In the genomic region with DNA sequence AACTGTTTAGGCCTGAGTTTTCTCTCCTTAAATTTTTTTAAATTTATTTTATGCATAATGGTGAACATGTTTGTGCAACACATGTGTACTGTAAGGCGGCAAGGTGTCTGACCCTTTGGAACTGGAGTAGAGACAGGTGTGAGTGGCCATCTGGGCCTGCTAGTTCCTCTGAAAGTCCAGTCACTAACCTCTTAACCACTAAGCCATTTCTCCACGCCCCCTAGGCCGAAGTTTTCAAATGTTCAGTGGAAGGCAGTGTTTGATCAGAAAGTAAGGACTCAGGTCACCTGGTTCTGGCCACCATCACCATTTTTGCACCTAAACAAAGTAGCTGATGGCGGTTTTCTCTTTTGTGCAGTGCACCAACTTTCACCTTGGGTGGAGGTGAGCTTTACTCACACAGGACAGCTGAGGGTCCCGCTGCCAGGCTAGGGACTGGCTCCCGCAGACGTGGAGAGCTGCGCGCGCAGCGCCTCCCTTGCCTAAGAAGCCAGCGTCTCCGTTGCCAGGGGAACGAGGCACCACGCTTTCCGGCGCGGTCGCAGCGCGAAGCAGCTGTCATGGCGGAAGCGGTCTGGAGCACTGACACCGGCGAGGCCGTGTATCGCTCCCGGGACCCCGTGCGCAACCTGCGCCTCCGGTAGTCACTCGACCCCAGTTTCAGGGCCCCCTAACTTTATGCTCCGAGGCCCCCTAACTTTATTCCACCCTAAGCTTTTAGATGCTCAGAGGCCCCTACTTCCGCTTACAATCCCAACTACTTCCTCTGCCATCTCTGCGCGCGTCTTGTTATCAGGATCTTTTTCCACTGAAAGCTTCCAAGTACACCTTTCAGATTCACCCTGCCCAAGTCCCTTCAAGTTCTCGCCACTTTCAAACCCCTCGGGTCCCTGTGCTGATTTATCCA, we compare ENCODE assay signal across 8 mouse cellular contexts. TPM values are rescaled to one million over a fixed set of nuclear protein-coding genes. Genes with fewer than 3 reads are reported as not detected.
A peak's percentile ranks its signal among the peaks of the same experiment; 100 is the strongest.
DNase-seq lines count a peak whose midpoint lies in the region; ATAC-seq and TF ChIP-seq lines count a peak whose summit lies in the region.

A gene (plus strand): TSS at position 526 of the 907 bp plus-strand sequence.

- H3K4me2 ChIP-seq in forebrain, embryonic 15.5 days (replicated peaks), result peak within 1 kb of the TSS; percentile 84

- H3K4me3 ChIP-seq in forebrain, embryonic 15.5 days, result peak within 1 kb of the TSS; percentile 59
- peak within 1 kb of the TSS; percentile 58 for H3K4me3 ChIP-seq in lung, adult 2 months (replicated peaks; ENCODE audit: extremely low read depth, low read depth, low read length)

- peak; percentile 83; the same call in 1 of the 2 replicates for TF ChIP-seq POLR2A in lung, adult 2 months (IDR thresholded peaks at IDR 0.05; ENCODE audit: borderline replicate concordance, extremely low read depth, low read depth, low read length)

- peak within 1 kb of the TSS; percentile 61 for H3K9ac ChIP-seq in forebrain, embryonic 15.5 days (replicated peaks)

- WGBS in forebrain, embryonic 15.5 days, result 4% methylated on average over 40 of the region's 40 CpGs
- WGBS in lung, adult 2 months, result 3% methylated on average over 40 of the region's 40 CpGs

- no peak for TF ChIP-seq CTCF in lung, adult 2 months (IDR thresholded peaks at IDR 0.05; ENCODE audit: insufficient read depth, low read length)

- H3K9me3 ChIP-seq in forebrain, embryonic 15.5 days, result no peaks in the 10 kb centered on the region

- no peaks in the 10 kb centered on the region for H3K27me3 ChIP-seq in forebrain, embryonic 15.5 days

- peaks cover 11% of the 10 kb centered on the region for H3K4me1 ChIP-seq in forebrain, embryonic 15.5 days
- H3K4me1 ChIP-seq in lung, adult 2 months (ENCODE audit: control insufficient read depth, insufficient read depth, low read length), result peaks cover 2% of the 10 kb centered on the region; the same call in 1 of the 2 replicates

- H3K36me3 ChIP-seq in forebrain, embryonic 15.5 days, result no peaks in the 10 kb centered on the region

- peak within 1 kb of the TSS; percentile 83 for H3K27ac ChIP-seq in forebrain, embryonic 15.5 days (replicated peaks)

- intact Hi-C loops in heart, postnatal 25 days (cut with DNase I), result no loop called here

- ATAC-seq in forebrain, embryonic 15.5 days (replicated peaks), result peak; percentile 98
- peak; percentile 84 for ATAC-seq in neutrophil, adult 5-6 weeks (ENCODE audit: extremely low read depth, insufficient number of reproducible peaks, low FRiP score, poor library complexity, severe bottlenecking)

- DNase-seq in ES-CJ7 (ENCODE audit: low read depth, low spot score), result peak; percentile 94
- DNase-seq in cerebellum, adult 11 months, result peak; percentile 81
- DNase-seq in heart, postnatal 25 days (ENCODE audit: low spot score), result peak; percentile 72
- DNase-seq in layer of hippocampus, adult 18-20 months (ENCODE audit: low spot score in 2 of 2), result peak; percentile 86 to 95
- peak; percentile 85 for DNase-seq in lung, adult 2 months
- peak; percentile 82 to 86 for DNase-seq in thymus, adult 18-20 months

RNA-seq across cellular contexts. Expression of the gene that starts here (rescaled TPM):
- 12.1 and 13.3 TPM in 2 replicates for polyA plus RNA-seq in forebrain, embryonic 15.5 days (2015; fragmentation: Nextera tagmentation; extraction: Ambion mirVana)
- 1 to 10 TPM; 2.5 to 3.1 TPM for total RNA-seq in heart, postnatal 25 days (2021)
- total RNA-seq in layer of hippocampus, adult 18-20 months (2021), result 1 to 10 TPM; 5.6 TPM
- 8.5 and 10.0 TPM in 2 replicates for polyA plus RNA-seq in lung, adult 2 months (2012; rRNA removed)
- 7.4 and 8.8 TPM in 2 replicates for total RNA-seq in neutrophil, adult 5-6 weeks (2017)

Comparison
In these comparisons a context has a peak if more than half of its experiments do, and no peak if none do; other contexts are left out.
1. Peak in every context shown above with its lines: DNase-seq, ATAC-seq, H3K4me3 ChIP-seq and H3K27ac ChIP-seq.